Mouse (Mus musculus): ENCODE results near the gene Foxn3.

The Foxn3 gene

DNA sequence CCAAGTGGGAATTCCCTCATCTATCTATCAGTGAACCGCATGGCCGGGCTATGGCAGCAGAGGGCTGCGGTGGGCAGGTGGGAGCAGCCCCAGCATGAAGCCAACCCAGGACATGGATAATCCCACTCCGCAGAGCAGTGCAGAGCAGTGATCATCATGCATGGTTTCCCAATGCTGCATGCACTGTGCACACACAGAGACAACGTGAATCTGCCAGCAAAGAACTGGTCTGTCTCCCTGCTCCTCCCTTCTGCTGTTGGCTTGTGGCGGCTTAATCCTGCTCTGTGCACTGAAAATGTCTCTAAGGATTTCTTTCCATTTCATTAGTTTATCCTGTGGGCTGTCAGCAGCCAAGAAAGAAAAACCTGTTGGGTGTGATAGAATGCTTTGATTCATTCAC is 276.7 kb downstream of the Foxn3 start:
- no peak for DNase-seq (ENCODE audit: low spot score)

DNA sequence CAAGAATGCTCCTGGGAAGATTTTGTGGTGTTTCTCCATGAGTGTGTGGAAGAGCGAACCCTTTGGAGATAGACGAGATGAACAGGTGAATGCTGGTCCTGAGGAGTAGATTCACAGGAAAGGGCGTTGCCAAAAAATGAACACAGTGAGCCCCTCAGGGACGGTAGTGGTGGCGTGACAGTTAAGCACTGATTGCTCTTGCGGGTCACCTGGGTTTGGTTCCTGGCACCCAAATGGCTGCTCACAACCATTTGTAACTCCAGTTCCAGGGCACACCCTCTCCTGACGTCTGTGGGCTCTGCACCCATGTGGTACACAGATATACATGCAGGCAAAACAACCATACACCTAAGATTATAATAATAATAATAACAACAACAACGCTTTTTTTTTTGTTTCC is 277.7 kb downstream of the Foxn3 start:
- DNase-seq (ENCODE audit: low spot score), result no peak

DNA sequence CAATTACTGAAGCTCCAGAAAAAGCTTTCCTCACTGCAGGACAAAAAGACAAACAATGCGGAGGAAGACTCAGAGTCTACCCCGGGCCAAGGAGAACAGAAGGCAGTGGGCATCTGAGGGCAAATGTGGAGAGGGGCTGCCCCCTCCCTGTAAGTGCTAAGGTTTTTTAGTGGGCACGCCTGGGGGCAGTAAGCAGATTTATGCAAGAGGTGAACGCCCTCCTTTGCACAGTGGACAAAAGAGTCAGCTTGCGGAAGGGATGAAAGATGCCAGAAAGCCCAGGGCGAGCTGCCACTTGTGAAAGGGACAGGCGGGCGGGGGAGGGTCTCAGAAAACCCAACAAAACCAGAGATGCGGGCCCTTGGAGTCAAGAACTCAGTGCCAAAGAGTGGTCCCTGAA is 278.2 kb downstream of the Foxn3 start:
- no peak for DNase-seq (ENCODE audit: low spot score)

DNA sequence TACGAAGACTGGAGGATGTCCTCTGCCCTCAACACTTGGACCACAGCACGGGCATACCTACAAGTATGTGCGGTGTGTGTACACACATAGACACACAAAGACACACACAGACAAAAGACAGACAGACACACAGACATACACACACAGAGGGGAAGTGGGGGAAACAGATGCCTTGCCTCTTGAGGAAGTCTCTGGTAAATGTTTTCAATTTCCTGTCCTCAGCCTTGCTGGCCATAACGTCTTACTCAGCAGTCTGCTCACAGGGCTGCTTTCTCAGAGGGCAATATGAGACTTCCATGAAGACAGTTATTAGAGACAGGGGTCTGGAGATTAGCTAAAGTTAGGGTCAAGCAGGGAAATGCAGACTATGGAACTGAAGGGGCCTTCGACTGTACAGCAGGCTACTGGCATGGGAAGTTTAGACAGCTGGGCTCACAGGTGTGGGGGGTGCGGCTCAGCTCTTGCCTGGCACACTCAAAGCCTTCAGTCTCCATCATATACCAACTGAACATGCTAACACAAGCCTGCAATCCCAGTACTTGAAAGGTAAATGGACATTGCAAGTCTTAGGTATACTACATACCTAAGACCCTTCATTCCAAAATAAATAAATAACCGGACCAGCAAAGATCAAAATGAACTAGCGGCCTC is 278.8 kb downstream of the Foxn3 start:
- DNase-seq (ENCODE audit: low spot score), result no peak

DNA sequence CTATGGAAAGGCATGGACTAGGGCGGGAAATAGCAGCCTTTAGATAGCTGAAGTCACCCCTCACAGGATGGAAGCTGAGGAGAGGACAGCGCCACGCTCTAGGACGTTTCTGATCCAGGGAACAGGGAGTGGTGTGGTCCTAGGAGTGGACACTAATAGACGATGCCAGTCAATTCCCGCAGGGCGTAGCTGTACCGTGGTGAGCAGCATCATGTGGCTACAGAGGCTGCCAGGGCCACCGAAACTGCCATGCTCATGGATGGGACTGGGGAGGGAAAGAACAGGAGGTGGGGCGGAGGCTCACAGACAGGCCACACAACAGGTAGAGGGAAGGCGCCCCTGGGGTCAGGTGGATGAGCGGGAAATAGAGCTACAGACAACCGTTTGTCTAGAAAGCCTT is 282.6 kb downstream of the Foxn3 start:
- no peak for DNase-seq (ENCODE audit: low spot score)

DNA sequence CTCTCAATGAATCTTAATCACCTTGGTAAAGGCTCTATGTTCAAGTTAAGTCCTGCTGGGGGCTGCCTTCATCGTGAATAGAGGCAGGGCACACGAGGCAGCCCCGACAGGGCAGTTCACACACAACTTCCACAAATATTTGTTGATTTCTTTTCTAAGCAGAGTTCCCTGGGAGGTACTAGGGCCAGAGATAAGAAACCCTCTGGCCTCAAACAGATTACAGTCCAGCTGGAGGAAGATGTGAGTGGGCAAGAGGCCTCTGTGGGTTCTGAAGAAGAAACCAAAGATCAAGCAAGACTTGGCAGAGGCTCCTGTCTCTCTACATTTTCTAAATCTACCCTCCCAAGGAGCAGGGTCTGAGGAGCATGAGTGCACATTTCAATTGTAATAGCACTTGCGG is 283.1 kb downstream of the Foxn3 start:
- DNase-seq (ENCODE audit: low spot score), result peak; percentile 12

DNA sequence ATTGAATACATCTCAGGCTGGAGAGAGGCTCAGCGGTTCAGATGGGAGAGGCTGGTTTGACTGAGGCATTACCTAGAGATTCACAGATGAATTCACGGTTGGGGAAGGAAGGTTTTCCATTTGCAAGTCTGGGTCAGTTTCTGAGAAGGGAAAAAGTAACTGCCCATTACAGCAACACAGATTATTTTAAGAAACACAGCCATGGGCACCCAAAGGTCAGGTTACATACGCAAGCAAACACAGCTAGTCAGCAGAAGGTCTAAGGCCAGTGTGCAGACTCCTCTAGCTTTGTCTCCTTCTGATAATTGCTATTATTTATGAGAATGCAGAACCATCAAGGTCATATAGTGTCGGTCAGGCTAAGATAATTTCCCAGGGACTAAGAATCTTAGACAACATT is 284.0 kb downstream of the Foxn3 start:
- no peak for DNase-seq (ENCODE audit: low spot score)

DNA sequence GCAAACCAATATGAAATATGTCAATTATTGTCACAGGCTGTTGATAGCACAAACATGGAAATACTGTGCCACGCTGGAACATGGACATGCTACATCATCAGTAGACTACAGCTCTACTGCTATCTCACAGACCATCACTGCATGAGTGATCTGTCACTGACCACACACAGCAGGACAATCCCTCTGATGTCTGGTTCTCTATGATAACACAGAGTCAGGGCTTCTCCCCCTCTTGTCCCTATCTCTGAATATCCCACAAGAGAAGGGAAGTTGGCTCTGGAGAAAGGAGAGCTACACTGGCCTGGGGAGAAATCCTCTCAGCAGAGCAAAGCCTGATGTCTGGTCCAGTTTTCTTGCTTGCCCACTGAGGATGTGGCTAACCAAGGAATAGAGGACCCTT is 288.8 kb downstream of the Foxn3 start:
- no peak for DNase-seq (ENCODE audit: low spot score)

DNA sequence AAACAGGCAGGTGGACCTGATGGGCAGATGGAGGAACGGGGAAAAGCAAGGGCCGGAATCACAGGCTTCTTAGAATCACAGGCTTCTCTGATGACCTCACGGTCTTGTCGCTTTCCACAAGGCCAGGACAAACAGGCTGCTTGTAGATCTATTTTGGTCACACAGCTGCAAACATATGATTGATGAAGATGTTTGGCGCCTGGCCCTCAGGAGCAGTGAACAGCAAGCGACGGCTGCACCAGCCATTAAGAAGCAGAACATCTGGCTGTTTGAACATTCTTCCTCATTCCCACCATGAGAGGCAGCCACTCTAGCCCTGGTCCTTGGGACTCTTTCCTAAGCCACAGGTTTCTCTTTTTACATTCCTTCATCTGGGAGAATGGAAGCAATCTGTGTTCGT is 294.0 kb downstream of the Foxn3 start:
- no peak for DNase-seq (ENCODE audit: low spot score)

DNA sequence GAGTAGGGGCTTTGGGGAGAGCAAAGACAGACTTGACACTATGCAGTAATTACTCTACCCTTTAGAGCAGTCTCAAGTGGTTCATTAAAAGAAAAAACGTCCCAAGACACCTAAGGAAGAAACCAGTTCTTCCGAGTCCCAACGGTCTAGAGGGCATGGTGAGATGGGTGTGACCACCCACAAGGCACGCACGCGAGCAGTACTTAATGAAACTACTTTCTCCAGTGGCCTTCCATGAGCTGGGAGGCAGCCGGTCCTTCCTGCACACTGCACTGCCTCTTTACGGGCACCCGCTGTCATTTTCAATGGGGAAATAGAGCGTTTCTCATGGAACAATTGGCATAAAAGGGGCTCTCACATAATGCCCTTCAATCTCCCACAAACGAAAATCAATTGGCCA is 294.4 kb downstream of the Foxn3 start:
- no peak for DNase-seq (ENCODE audit: low spot score)

DNA sequence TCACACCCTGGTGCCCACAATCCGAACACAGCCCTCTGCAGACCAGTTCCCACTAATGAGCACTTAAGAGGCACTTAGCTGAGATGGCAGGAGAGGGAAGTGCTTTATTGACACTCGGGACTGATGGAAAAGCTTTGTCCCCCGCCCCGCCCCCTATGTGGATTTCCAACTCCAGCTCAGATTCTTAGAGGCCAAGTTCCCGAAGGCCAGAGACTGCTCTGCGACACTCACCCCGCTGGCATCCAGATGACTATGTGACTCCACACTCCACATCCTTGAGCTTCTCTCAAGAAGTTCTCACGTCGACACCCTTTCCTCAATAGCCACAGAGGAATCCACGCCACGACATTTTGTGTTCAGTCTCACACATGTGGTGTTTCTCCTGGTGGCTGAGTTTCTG is 295.6 kb downstream of the Foxn3 start:
- DNase-seq (ENCODE audit: low spot score), result no peak

DNA sequence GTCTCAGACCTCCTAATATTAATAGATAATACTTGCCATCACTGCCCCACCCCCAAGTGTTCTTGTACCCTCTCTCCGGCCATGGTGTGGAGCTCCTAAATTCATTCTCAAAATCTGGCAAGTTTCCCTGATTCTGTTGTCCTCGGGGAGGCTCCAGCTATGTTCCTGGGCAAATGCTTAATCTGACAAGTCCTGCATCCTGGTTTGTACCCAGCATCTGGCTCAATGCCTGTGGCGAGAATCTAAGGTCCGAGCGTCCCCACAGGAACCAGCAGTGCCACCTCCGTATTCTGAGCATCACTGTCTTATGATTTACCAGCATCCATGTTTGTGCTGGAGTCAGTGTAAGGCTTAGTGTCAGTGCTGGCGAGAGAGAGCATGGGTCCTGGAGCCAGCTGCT is 296.9 kb downstream of the Foxn3 start:
- DNase-seq (ENCODE audit: low spot score), result no peak

DNA sequence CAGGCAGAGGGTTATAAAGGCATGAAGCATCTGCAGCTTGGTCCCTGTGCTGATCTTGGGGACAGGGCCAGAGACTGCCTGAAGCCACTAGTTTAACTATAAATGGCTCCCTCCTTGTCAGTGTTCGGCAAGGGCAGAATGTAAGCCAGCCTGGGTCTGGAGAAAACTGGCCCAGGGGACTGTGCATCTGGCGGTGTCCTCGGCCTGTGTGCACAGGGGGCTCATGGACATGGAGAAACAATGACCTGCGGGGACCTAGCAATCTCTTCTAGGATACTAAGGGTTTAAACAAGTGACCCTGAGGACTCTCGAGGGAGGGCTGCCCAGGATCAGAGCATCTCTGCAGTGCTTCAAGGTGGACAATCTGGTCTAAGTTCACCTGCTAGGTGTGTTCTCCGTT is 297.6 kb downstream of the Foxn3 start:
- no peak for DNase-seq (ENCODE audit: low spot score)

DNA sequence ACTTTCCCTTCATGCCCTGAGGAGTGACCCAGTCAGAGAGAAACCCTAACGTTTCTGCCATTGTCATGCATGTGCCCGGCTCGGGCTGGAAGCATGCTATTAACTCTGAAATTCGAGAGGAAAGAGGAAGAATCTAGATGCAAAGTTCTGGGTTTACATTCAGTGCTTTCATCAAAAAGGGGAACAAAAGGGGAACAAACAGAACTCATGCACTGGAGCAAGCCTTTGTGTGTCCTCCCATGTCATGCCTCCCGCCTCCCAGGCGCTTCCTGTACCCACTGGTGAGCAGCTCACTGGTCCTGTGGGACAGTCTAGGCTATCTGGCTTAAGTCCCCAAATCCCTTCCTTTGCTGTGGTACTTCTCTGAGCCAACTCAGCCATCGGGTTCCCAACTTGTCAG is 299.0 kb downstream of the Foxn3 start:
- DNase-seq (ENCODE audit: low spot score), result no peak

DNA sequence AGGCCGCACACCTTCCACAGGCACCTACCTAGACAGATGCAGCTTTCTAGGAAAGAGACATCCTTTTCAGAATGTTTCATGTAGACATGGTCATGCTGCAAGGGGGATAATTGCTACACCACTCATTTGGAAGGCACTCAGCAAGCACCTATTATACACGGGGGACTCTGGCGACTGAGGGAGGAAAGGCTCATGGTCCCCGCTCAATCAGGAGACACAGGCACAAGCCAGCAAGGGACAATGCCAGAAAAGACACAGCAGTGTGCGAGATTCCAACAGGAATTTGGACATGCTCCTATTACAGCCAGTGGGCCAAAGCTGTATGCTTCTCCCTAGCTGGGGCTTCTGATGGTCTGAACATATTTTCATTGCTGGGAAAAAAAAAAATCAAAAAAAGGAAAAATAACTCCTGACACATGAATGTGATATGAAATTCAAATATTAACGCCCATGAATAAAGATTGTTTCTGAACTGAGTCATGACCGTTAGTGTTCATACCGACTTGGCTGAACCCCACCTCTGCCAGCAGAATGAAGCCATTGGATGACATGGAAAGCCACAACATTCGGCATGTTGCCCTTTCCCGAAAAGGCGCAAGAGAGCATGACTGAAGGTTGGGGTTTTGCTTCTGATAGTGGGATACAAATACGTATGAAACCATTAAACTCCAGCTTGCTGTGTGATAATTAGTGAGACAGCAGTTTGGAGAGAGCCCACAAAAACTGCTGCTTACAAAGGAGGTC is 299.6 kb downstream of the Foxn3 start:
- no peak for DNase-seq (ENCODE audit: low spot score)

DNA sequence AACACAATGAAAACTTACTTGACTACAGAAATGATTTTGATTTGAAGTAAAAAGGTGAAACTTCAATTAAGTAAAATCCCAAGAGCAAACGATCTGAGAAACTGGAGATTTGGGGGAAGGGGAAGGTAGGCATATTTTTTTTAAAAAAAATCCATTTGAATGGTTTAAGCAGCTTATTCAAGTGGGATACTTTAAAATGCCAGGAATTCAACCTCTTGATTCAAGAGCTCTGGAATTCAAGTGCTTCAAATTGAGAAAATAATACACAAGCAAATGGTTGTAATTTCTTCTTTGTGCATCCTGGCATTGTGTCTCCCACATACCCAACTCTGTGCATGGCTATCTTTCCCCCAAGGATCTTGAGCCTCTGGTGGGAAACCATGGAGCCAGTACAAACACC is 300.5 kb downstream of the Foxn3 start:
- no peak for DNase-seq (ENCODE audit: low spot score)

DNA sequence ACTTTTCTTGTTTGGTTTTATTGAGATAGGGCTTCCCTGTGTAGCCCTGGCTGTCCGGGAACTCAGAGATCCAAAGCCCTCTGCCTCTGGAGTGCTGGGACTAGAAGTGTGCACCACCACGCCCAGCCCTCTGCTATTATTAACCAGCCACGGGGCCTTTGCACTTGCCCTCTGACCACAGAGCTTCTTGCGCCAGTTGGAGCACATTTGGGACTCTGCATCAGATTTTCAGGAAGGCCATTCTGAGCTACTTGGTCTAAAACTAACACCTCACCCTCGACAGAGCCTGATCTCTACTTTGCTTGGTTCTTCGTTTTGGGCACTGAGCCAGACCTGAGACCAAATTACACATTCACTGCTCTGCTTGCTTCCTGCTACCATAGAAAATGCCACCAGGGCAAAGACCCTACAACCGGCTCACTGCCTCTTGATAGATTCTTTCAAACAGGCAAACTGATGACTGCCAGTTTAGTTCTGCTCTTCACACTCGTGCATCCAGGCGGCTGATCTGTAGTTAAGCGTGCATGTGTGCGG is 301.2 kb downstream of the Foxn3 start:
- no peak for DNase-seq (ENCODE audit: low spot score)

DNA sequence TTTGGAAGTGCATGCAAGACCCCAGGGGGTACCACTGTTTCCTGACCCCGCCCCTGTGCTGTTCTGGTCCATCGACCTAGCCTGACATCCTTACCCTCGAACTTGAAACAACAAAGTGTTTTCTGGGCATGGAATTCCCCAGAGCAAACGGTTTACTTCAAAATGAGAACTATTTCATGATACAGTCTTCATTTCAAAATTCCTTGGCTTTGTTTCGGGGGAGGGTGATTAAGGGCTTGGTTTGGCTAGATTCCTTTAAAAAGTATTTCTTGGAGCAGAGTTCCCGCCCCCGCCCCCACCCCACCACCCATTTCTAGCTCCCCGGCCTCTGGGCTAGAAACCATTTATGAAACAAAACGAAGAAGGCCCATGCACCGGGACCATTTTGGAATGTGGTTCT is 303.2 kb downstream of the Foxn3 start:
- no peak for DNase-seq (ENCODE audit: low spot score)

DNA sequence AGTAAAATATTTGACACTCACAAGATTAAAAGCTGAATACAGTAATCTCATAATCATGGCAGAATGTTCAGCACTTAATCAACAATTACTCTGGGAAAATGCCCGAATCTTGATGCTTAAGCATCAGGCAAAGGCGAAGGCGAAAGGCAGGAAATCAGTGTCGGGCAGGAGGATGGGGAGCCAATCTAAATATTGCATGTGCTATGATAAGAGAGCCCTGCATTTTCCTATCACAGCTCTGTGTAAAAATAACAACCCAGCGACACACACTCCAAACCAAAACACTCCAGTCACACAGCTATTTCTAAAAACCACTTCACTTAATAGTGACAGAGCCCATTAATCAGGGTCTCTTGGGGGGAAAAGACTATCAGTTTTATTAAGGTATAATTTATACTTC is 305.8 kb downstream of the Foxn3 start:
- no peak for DNase-seq (ENCODE audit: low spot score)

DNA sequence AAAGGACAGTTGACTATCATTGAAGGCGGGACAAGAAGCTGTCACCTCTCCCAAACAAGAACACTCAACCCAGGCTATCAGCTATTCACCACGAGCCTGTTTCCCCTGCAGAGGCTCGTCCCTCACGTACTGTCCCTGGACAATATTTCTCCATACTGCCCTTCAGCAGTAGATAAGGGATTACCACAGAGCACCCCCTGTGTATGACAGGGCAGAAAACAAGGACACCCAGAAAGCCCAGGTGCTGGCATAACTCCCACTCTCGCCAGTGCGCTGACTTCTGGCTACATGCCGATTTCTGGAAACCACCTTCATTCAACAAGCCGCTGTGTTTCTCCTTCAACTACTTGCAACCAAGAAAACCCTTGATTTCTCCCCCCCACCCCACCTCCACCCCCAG is 306.4 kb downstream of the Foxn3 start:
- no peak for DNase-seq (ENCODE audit: low spot score)

DNA sequence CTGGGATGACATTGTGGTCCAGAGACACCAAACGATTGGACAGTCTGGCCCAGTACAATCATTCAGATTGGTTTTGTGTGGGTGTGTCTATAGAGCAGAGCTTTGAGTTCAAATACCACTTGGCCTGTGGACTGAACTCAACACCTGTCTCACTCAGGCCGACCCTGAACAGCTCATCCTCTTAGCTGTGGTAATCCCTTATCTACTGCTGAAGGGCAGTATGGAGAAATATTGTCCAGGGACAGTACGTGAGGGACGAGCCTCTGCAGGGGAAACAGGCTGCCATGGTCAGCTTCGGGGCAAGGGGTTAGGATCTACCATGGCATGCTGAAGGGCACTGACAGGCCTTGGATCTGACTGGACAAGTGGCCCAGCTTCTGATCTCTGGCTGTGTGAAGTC is 306.9 kb downstream of the Foxn3 start:
- DNase-seq (ENCODE audit: low spot score), result no peak

DNA sequence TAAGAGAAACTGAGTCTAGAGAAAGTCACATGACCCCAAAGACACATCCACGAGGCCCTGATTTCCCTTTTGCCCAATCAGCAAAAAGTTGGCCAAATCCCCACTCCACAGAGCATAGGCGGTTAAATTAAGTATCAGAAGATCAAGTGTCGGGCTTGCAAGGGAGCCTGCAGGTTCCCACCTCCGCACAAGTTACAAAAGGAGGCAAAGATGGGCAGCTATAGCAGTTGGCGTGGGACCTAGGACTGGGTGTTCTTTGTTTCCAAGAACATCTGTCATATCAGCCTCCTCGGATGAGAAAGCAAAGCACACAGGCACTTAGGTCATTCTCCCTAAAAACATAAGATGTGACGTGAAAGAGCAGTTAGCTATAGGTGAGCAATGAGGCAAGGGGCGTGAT is 308.9 kb downstream of the Foxn3 start:
- DNase-seq (ENCODE audit: low spot score), result no peak

DNA sequence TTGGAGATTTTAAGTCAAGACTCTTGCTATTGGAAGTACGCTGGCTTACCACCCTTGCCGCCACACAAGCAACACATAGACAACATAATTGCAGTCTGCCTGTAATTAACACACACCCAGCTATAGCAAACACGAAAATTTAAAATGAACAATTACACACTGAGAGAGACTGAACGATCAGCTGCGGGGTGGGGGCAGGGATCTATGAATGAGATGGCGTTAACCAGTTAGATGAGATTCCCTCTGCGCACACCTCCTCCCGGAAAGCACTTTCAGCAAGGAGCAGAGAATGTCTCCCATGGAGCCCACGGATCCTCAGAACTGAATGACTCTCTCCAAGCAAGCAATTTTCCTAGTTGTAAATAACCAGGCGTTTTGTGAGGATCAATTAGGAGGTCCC is 309.8 kb downstream of the Foxn3 start:
- DNase-seq (ENCODE audit: low spot score), result no peak

DNA sequence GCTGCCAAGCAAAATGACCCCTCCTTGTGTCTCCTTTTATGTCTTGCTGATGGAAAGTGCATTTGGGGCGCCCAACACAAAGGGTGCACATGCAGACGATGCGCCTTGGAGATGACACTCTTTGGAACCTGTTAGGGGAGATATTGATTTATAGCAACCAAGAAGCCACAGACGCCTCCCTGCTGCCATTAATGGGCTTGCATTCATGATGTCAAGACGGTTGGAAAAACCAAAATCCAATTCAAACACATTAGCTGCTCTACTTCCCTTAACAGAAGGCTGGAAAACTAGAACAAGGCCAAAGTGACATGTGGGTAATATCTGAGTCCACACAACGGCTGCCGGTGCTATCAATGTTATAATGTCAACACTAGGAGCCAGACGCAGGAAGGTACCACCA is 314.8 kb downstream of the Foxn3 start:
- DNase-seq (ENCODE audit: low spot score), result no peak

Measured in c-Kit-positive CD71-positive TER-119-positive erythroid progenitor cells, embryonic 14.5 days (primary cell).